20 mouse cellular contexts compared by ENCODE assay signal in the genomic region with DNA sequence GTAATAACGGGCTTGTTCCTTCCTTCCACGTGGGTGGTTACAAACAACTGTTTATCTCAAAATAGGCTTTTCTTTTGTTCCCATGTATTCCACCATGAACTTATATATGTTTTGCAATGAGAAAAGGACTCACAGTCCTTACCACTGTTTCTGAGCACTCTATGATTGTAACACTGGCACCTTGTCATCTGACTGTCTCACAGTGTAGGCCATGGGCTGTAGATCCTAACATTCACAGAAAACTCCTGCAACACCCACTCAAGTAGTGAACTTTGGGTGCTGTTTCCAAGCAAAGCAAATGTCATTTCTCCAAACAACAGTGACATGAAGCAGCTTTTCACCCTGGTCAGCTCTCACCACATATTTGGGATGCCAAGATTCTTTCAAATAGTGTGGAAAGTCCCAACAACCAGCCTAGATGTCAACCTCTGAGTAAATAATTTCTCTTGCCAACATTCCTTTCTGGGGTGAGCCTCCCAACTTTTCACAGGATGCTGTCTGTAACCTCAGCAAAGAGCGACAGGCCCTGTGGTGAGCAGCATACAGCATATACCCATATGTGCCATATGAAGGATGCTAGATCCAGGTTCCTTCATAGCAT. TPM values are rescaled to one million over a fixed set of nuclear protein-coding genes. Genes with fewer than 3 reads are reported as not detected.
DNase-seq lines count a peak whose midpoint lies in the region; ATAC-seq and TF ChIP-seq lines count a peak whose summit lies in the region.
"Had no signal": no experiment of that assay in that cellular context is flagged by ENCODE, and none has a peak within 500 bp of the region (broad histone marks: within the 10 kb centered on the region; RNA-seq: fewer than 3 reads in every experiment).

No protein-coding gene starts in this region.

- no peaks in the 10 kb centered on the region for H3K27me3 ChIP-seq in heart, postnatal 0 days (ENCODE audit: control insufficient read depth, insufficient read depth, low read length)
- no peaks in the 10 kb centered on the region for H3K27me3 ChIP-seq in limb, embryonic 10.5 days (ENCODE audit: low read depth, poor library complexity, severe bottlenecking)
- H3K27me3 ChIP-seq: neural tube, embryonic 13.5 days had no signal

- H3K27ac ChIP-seq in heart, postnatal 0 days (ENCODE audit: low read depth): no peak overlapping the region
- H3K27ac ChIP-seq in limb, embryonic 10.5 days: no peak overlapping the region
- H3K27ac ChIP-seq: hindbrain, embryonic 10.5 days; liver, embryonic 14.5 days; neural tube, embryonic 13.5 days had no signal

- 68% methylated on average over 3 of the region's 3 CpGs for WGBS in heart, postnatal 0 days
- 90% methylated on average over 3 of the region's 3 CpGs for WGBS in limb, embryonic 10.5 days

- DNase-seq in heart, postnatal 0 days (ENCODE audit: low spot score): peak; percentile 26
- DNase-seq in heart, postnatal 25 days (ENCODE audit: low spot score): no peak
- peak; percentile 46 for DNase-seq in thymus, postnatal 0 days (ENCODE audit: low spot score)
- DNase-seq in thymus, postnatal 14 days: no peak
- peak; percentile 20 for DNase-seq in lung, postnatal 14 days
- no peak for DNase-seq in right cerebral cortex, postnatal 36 days (ENCODE audit: low spot score in 2 of 2)
- no peak for DNase-seq in ovary, adult 18-20 months (ENCODE audit: low spot score)
- no peak for DNase-seq in limb, embryonic 10.5 days (ENCODE audit: low spot score)
- DNase-seq: adrenal gland, postnatal 14 days; cerebellum, adult 8-10 months; embryo, embryonic 11 days; gastrocnemius, postnatal 10 days; kidney, postnatal 25 days; left cerebral cortex, postnatal 4 days; retina, postnatal 1 day; thymus, postnatal 36 days had no signal

- intact Hi-C loops in heart, postnatal 25 days (cut with DNase I): no loop called here

- no peak overlapping the region for H3K9ac ChIP-seq in heart, postnatal 0 days (replicated peaks; ENCODE audit: low read depth, low read length)
- H3K9ac ChIP-seq: liver, embryonic 14.5 days; neural tube, embryonic 13.5 days had no signal

- no peaks in the 10 kb centered on the region for H3K36me3 ChIP-seq in heart, postnatal 0 days (replicated peaks; ENCODE audit: control insufficient read depth, insufficient read depth, low read length)
- H3K36me3 ChIP-seq in limb, embryonic 10.5 days: no peaks in the 10 kb centered on the region
- H3K36me3 ChIP-seq: hindbrain, embryonic 10.5 days; neural tube, embryonic 13.5 days had no signal

- H3K4me2 ChIP-seq in heart, postnatal 0 days (ENCODE audit: low read depth, low read length): no peak overlapping the region
- H3K4me2 ChIP-seq: neural tube, embryonic 13.5 days had no signal

- H3K4me1 ChIP-seq in heart, postnatal 0 days (ENCODE audit: control insufficient read depth, insufficient read depth): no peaks in the 10 kb centered on the region; the same call in 1 of the 2 replicates
- peaks cover 19% of the 10 kb centered on the region for H3K4me1 ChIP-seq in limb, embryonic 10.5 days
- H3K4me1 ChIP-seq: hindbrain, embryonic 10.5 days; neural tube, embryonic 13.5 days had no signal

- no peak for TF ChIP-seq EP300 in heart, postnatal 0 days (IDR thresholded peaks at IDR 0.05; ENCODE audit: low read depth)

- ATAC-seq in heart, postnatal 0 days (ENCODE audit: insufficient read depth, low read depth): no peak

- H3K9me3 ChIP-seq in heart, postnatal 0 days (replicated peaks; ENCODE audit: control insufficient read depth, low read length): no peaks in the 10 kb centered on the region
- no peaks in the 10 kb centered on the region for H3K9me3 ChIP-seq in limb, embryonic 10.5 days (replicated peaks)
- H3K9me3 ChIP-seq: hindbrain, embryonic 10.5 days; neural tube, embryonic 13.5 days had no signal

- TF ChIP-seq CTCF in heart, postnatal 0 days (IDR thresholded peaks at IDR 0.05; ENCODE audit: low read depth): no peak

- H3K4me3 ChIP-seq in heart, postnatal 0 days (ENCODE audit: low read depth, low read length): no peak overlapping the region
- no peak overlapping the region for H3K4me3 ChIP-seq in limb, embryonic 10.5 days
- H3K4me3 ChIP-seq: erythroblast, embryonic 14.5 days; hindbrain, embryonic 10.5 days; neural tube, embryonic 13.5 days had no signal

RNA-seq across cellular contexts. Expression of a gene that starts 10.3 kb away (rescaled TPM):
- total RNA-seq in heart, postnatal 0 days (2014; rRNA removed; ENCODE audit: low replicate concordance): 31.7 and 90.2 TPM in 2 replicates
- 7.6 and 7.9 TPM in 2 replicates for polyA plus RNA-seq in heart, postnatal 0 days (2015; fragmentation: Nextera tagmentation; extraction: Ambion mirVana)
- 10 to 100 TPM; 21.2 to 21.4 TPM for total RNA-seq in heart, postnatal 25 days (2021)
- polyA plus RNA-seq in thymus, postnatal 0 days (2015; fragmentation: Nextera tagmentation; extraction: Ambion mirVana): 5.2 and 6.0 TPM in 2 replicates
- polyA plus RNA-seq in limb, embryonic 10.5 days (2016; fragmentation: Nextera tagmentation; extraction: Ambion mirVana): 28.2 and 35.6 TPM in 2 replicates

Comparison
In these comparisons a context has a peak if more than half of its experiments do, and no peak if none do; other contexts are left out.
1. DNase-seq: peak in heart, postnatal 0 days (single experiment), thymus, postnatal 0 days (single experiment) and lung, postnatal 14 days (single experiment); none in heart, postnatal 25 days (single experiment), thymus, postnatal 14 days (single experiment), right cerebral cortex, postnatal 36 days (0 of 2), ovary, adult 18-20 months (single experiment) and limb, embryonic 10.5 days (single experiment).